Mouse (Mus musculus) gastrocnemius, adult 18-20 months (tissue): Measurements from ENCODE around the gene Fst. TPM values are rescaled to one million over a fixed set of nuclear protein-coding genes. Genes with fewer than 3 reads are reported as not detected.

Experiments
- DNase-seq: peaks from one replicate; pipeline ENCODE4 v3.0.0; 2021; ENCODE audit warnings: low spot score
- long read RNA-seq, 2 experiments: library from polyadenylated mRNA; stranded (forward); transcript quantifications; one replicate each; pipeline ENCODE4 v2.0.0; 2021
- total RNA-seq, 2 experiments: library from RNA; stranded (reverse); gene quantifications; 2 replicates each; pipeline ENCODE4 v1.2.3; 2021

Gene Fst
- 1 to 10 TPM; 4.7 to 6.1 TPM for total RNA-seq
- long read RNA-seq, experiment 1, transcript Fst-201 (6 exons, 1,851 nt), result major isoform, 8 of 14 reads
- long read RNA-seq, experiment 1, partial matches to known transcripts, result 0 of 14 reads
- long read RNA-seq, experiment 1, other reads (novel, unspliced or antisense), result 1 of 14 reads
- long read RNA-seq, experiment 2, partial matches to known transcripts, result 1 of 6 reads
- long read RNA-seq, experiment 2, other reads (novel, unspliced or antisense), result 0 of 6 reads

DNA sequence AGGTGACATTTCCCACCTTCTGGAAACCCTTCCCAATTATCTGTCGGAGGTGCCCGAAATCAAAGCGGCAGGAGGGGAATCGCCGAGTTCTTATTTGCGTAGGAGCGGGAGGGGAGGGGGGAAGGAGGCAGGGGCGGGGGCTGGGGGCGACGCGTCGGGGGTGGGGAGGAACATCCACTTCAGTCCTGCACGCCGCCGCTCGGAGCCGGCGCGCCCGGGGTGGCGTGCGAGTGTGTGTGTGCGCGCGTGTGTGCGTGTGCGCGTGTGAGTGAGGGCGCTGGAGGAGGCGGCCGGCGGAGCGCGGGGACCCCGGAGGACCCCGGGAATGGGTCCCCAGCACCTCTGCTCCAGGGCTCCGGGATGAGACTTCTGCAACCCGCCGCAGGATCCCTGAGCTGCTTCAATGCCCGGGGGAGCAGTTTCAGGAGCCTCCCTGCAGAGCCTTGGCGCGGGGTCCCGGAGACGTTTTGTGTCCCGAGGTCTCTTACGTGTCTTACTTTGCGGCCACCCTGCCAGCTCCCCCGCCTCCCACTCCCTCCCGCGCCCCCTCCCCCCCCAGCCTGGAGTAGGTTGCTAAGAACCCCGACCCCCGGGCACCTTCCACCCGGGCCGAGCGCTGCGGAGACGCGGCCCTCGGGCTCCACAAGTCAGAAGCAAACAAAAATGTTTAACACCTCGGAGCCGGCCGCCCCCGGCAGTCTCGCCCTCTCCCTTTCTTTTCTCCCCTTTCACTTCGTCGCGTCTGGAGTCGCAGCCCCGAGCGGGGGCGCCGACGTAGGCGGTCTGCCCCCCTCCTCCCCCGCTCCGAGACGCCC is at the start of gene Fst:
Gene Fst (minus strand): TSS at position 66 of the 815 bp plus-strand sequence.
- DNase-seq, result peak; percentile 24

DNA sequence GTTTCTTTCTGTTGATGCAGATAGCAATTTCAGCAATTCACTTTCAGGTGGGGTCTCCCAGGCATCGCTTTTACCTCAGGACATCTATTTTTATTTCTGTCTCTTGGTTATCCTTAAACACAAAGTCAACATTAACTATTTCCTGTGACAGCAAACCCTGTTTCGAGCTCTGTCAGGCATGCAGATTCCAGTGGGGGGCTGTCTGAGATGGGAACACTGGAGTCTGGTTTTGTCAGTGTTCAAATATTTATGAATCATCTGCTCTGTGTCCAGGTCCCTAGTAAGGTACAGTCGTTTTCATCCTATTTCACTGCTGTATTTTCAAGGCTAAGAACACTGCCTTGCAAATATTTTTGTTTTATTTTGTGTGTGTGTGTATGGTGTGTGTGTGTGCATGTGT is 35.1 kb upstream of the Fst start:
- no peak for DNase-seq

DNA sequence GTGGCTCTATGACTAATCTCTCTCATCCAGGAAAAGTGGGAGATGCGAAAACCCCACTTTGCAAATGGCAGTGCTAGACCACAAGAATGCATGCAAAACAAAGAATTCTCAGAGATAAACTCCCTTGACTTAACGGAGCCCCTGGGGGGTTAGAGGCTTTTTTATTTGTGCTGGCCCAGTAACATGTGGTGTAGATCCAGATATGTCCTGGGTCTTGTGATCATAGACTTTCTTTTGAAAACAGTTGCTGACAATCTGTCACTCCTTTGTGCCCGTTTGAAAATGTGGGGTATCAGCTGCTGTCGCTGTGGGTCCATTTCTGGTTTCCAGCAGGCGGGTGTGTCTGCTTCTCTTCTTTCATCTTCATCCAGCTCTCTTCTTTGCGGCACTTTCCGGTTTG is 29.4 kb upstream of the Fst start:
- DNase-seq, result peak; percentile 2

DNA sequence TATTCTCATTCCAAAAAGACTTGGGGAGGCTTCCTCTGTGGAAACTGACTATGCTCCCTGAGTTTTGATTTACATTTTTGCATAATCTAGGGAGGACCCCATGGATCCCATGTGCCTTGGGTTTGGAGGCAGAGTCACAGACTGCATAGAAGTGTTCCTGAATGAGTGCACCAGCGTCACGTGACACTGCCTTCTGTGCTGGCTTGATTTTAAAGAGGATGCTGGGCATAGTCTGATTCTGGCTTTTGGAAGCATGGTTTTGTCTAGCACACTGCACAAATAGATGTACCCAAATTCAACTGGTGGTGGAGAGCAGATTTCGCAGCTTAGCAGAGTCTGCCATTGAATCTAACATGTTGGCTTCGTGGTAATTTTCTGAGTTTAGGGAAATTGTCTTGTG is 19.6 kb upstream of the Fst start:
- no peak for DNase-seq

DNA sequence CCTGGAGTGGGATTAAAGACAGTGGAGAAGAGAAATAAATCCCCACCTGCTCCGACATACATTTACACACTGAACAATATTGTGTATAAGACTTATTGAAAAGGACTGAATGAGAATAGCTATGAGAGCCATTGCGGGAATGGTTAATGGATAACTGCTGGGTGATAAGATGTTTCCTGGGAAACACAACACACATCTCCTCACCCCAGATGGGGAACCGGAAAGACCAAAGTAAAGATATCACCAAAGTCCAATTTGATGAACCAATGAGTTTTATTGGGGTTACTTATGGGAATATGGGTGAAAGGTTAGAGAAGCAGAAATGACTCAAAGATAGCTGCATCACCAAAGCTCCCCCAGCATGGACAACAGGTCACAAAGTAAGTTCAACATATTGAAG is 11.2 kb upstream of the Fst start:
- DNase-seq, result no peak

DNA sequence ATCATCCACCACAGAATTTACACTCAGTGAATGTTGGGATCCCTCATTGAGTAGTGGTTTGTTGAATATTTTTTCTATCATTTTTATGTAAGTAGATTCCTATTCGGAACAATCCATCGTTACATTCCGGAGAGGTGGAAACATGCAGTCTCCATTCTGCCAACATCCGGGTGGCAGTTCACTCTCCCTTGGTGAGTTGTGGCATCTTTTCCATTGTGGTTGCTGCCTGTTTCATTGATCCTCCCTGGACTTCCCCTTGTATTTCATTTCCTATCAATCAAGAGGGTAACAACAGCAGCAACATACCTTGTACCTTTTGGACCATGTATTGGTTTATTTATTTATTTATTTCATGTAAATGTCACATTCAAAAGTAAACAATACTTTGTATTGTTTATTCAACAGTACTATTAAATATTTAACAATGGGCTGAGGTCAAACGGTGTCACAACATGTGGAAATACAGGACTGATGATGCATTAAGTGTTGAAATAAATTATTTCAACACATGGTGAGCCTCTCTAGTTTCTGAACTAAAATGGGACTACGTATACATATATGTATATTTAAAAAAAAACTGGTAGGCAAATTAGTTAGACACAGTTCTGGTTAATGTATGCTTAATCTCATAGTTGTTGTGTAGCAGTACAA is 7.6 kb upstream of the Fst start:
- no peak for DNase-seq

DNA sequence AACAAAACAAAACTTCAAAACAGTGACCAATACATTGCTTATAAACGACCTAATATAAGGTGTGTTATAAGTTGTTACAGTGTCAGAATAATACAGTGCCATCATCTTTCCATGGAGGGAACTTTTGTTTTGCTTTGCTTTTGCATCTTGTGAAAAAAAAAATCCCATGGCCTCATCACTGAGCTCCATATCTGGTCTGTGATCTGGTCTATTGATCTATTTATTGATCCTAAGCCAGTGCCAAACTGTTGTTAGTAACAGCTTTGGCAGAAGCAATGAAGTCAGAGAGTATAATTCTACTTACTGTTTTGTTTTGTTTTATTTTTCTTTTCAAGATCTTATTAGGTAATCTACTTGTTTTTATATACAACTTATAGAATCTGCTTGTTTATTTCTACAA is 6.6 kb upstream of the Fst start:
- DNase-seq, result no peak

DNA sequence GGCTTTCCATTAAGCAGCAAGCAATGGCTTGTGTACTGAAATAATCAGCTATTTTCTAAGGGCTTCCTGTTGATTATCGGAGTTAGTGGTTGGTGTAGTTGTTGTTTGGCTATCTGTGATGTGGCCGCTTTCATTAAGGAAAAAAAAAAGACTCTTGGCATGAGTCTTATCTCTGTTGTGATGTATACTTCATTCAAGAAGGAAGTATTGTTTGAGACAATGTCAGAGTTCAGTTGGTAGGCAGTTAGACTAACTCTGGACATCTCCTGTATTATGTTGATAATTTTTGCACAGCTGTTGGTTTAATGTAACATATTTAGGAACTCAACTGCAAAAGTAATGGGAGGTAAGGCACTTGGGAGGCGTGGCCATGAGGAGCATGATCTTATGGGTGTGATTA is 6.1 kb upstream of the Fst start:
- no peak for DNase-seq

DNA sequence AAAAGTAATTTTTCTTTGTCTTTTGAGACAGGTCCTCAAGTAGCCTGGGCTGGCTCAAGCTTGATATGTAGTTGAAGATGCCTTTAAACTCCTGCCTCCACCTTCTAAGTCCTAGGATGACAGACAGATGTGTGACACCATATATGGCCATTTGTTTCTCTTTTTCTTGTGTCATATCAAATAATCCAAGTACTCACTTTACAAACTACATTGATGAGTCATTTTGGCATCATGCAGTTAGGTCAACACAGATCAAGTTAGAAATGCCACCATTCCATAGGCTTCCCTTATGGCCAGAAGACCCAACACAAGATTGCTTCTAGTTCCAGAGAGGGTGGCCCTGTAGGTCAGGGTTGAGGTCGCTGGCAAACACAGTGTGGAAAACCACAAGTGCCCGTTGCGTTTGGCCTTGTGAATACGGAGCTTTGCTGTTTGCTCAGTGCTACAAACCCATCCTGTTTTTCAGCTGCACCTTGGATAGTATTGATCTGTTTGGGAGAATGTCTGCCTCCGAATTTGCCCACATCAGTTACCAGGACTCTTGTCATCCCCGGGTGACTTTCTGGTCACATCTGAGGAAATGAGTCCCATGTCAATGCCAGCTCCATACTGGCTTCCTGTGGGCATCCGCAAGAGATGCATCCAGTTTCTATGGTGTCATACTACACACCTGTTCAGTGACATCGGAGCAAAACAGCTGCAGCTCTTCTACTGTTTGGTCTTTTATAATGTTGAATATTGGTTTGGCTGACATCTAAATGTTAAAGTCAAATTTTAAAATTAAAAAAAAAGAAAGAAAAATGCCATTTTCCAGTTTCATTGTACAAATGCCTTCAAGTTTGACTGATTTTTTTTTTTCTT is 4.0 kb upstream of the Fst start:
- no peak for DNase-seq

DNA sequence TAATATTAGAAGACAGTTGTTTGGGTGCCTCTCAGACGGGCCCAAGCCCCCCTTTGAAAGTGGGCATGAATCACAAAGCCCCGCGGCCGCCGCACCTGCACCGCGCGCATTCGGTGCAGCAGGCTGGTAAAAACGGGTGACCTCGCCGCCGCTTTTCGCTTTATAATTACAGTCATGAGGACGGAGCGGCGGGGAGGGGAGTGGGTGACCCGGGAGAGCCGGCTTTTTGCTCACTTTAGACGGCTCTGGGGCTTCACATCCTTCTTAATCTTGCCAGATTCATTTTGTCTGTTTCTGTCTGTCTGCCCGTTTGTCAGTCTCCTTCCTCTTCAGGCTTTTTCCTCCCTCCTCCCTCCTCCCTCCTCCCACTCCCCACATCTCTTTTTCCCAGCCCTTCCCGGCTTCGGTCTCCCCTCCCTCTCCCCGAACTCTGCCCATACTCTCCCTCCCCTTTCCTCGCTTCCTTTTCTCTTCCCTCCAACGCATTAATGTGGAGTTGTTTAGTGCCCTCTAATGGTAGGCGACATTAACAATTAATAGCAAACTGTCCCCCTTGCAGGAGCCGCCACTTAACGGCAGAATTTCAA is 1.6 kb upstream of the Fst start:
- DNase-seq, result peak; percentile 52

DNA sequence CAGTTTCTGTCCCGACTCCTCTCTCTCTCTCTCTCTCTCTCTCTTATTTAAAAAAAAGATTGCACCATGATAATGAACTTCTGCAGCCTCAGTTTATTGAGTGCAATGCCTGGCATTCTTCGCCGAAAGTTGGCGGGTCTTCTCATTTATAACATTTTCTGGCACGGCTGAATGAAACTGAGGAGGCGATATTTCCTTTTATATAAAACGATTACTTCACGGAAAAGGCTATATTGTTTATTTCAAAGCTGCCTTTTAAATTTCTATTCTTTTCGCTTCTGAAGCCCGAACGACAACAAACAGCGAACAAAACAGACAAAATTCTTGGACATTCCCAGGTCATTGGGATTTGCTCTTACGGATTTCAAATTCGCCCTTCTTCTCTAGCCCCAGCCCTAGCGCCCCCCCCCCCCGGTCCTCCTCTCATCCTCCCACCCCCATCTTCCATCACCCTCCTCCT is 980 bp upstream of the Fst start:
- DNase-seq, result peak; percentile 12

DNA sequence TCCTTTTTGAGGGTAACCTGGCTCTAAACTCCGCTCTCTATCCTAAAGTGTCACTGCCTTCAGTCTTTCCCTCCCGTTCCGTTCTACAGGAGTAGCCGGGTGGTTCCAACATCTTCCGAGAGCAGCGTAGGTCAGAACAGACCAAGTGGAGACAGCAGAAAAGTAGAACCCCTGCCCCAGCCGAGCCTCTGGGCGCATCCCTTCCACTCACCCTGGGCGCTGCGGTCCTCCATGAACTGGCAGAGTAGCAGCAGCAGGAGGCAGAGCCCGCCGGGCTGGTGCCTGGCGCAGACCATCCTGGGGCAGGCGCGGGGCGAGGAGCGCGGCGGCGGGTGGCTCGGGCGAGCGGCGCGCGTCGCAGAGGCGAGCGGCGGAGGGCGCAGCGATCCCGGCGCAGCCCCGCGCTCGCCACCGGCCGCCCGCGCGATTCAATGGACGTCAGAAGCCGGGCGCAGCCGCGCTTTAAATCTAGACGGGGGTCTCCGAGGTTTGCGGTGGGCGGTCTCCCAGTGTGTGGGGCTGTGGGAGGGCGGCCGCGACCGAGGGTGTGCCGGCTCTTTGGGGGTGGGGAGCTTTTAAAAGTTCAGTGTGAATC is 363 bp downstream of the Fst start:
- peak; percentile 18 for DNase-seq

DNA sequence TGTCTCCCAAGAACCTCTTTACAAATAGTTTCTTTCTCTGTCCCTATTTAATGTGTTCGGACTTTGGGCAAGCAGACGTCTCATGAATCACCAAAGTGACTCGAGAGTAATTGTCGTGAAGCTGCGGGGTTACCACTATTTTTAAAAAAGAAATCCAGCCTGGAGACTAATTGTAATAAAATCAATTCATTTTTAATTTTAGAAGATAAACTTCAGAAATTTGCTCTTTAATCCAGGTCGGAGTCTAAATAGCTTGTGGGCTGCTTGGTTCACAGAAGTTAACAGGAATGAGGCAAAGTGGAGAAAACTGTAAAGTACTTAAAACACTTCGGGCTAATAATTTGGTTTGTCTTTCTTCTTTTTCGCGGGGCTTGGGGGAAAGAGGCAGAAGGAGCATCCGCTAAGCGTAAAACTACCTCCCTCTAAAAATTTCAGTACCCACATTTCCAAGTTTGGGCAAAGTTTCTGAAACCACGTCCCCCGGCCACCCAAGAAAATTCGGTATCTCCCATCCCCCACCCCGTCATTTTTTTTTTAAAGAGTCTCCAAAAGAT is 1.1 kb downstream of the Fst start:
- no peak for DNase-seq

DNA sequence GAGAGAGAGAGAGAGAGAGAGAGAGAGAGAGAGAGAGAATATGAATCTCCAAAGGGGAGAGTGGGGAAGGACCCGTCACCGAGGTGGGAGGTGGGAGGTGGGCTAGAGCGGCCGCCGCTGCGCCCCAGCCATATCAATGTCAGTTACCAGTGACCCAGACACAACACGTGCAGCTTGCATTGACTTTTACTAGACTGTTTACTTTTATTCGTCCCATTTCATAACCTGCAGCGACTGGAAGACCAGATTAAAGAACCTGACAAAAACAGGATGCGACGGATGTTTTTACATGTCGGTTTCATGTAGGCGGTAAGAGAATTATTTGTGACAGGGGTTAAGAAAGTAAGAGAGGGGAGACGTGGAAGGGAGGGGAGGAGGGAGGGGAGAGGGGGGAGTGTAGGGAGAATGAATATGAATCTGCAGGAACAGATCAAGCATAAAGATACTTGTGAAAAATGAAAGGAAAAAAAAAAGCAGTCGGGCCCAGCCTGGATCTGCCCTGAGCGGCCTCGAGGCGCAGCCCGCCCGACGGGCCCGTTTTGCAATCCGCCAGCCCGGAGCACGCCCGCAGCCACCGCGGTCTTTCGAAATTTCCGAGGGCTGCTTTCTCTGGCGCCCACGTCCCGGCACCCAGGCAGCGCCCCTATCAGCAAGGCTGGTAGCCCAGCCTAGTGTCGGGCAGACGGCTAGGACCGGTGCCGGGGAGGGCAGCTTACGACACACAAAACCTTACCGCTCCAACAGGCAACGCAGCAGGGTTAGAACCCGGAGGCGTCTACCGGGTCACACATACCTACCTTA is 1.8 kb downstream of the Fst start:
- DNase-seq, result peak; percentile 23

DNA sequence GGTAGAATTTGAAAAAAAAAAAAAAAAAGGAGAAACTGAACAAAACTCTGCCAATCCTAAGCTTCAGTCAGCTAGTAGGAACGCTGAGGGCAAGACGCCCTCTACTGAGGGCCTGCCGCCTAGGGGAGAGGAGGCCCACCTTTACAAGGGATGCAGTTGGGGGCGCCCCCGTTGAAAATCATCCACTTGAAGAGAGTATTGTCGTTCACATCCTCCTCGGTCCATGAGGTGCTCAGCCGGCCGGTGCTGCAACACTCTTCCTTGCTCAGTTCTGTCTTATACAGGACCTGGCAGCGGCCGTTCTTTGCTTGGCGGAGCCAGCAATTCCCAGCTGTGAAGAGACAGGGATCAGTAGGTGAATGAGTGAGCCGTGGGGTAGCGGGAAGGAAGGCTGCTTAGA is 2.5 kb downstream of the Fst start:
- peak; percentile 34 for DNase-seq

DNA sequence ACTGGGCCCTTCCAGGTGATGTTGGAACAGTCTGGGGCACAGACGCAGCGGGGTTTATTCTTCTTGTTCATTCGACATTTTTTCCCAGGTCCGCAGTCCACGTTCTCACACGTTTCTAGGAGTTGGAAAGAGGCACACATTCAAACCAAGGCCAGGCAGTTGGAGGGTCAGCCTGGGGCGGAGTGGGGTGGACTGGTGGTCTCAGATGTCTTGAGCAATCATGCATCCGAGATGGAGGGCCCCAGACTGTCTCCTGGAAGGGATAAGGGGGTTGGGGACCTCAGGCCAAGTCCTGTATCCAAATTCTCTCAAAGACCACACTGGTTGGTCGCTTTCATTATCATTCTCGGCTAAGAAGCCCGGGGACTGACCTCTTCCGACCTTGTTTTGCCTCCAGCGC is 3.0 kb downstream of the Fst start:
- DNase-seq, result no peak

DNA sequence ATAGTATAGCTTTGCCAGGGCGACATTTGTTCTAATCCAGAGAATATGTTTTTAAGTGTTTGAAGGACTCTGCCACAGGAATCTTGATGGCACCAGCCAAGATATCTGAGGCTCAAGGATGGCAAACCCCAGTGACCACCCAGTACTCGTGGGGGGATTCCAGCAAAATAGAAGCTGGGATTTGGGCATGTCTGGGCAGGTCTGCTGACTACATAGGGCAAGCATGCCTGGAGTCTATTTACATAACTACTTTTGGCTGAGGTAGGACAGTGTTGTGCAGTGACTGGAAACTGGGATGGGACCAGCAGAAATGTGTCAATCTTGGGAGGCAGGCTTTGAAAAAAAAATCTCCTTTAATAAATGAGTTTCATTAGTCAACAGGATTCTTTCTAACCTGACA is 11.5 kb downstream of the Fst start:
- peak; percentile 2 for DNase-seq

DNA sequence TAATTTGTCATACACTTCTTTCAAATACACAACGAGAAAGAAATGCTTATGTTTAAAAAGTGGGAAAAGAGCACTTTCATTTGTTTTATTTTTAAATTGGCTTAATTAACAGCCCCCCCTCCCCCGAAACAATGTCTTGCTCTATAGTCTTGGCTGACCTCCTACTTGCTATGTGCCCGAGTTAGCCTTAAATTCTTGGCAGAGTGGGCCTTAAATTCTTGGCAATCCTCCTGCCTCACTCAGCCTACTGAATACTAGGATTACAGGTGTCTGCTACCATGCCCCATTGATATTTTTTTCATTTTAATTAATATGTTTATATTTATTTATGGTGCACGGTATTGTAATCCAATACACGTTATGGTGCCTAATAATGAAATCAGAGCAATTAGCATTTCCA is 26.3 kb downstream of the Fst start:
- no peak for DNase-seq

DNA sequence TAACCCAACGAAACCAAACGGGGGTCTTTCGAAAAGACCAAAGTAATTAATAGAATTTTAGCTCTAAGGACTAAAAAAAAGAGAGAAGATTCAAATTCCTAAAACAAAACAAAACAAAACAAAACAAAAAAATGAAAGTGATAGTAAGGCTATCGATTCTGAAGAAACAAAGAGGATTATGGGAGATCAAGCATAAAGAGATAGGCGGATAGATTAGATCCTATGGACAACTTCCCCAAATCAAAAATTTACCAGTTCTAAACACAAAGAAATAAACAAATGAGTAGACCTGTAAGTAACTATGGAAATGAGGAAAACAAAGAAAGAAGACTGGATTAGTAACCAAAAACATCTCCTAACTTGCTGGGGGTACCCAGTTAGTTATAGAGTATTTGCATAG is 33.5 kb downstream of the Fst start:
- no peak for DNase-seq

DNA sequence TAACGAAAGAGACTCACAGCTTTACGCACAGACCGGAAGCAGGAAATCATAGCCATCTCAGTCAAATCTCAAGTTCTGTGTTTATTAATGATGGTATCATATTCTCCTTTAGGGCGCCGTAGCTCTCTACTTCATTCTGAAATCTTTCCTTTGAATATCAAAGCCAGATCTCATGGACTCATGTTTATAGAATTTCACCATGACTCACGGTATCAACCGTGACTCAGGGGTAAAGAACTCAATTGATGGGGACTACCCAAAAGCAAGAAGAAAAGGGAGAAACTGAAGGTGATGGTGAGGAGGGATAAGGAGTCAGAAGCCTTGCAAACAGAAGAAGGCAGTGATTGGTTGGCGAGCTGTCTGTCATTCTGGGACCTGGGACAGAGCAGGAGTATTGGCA is 38.5 kb downstream of the Fst start:
- no peak for DNase-seq
